In genomic region chr19:42016840-42017239, GRCm38 (mm10) we compare ENCODE assay signal across 11 mouse cellular contexts. TPM values are rescaled to one million over a fixed set of nuclear protein-coding genes. Genes with fewer than 3 reads are reported as not detected.
DNase-seq lines count a peak whose midpoint lies in the region; ATAC-seq lines count a peak whose summit lies in the region.
"Had no signal": no experiment of that assay in that cellular context is flagged by ENCODE, and none has a peak within 500 bp of the region (broad histone marks: within the 10 kb centered on the region; RNA-seq: fewer than 3 reads in every experiment).

No protein-coding gene starts in this region.

- no peak for DNase-seq in forebrain, embryonic 10.5 days (ENCODE audit: extremely low spot score, low spot score)
- DNase-seq in neural tube, embryonic 10.5 days (ENCODE audit: extremely low spot score, low spot score): no peak
- DNase-seq in heart, postnatal 14 days: peak; percentile 52 to 56
- no peak for DNase-seq in embryo, embryonic 10.5 days (ENCODE audit: low spot score)

- H3K27ac ChIP-seq in forebrain, embryonic 10.5 days: peak overlapping the region; percentile 45
- no peak overlapping the region for H3K27ac ChIP-seq in forebrain, embryonic 15.5 days (replicated peaks)
- H3K27ac ChIP-seq in neural tube, embryonic 13.5 days (replicated peaks): peak overlapping the region; percentile 71; the same call in 1 of the 2 replicates
- H3K27ac ChIP-seq in midbrain, embryonic 15.5 days: peak overlapping the region; percentile 13; the same call in 1 of the 2 replicates

- H3K4me1 ChIP-seq in forebrain, embryonic 10.5 days: peaks cover 42% of the 10 kb centered on the region
- H3K4me1 ChIP-seq in forebrain, embryonic 15.5 days: 0 out of 2 replicates have a peak, but pooled peaks cover 9% of the 10 kb centered on the region
- H3K4me1 ChIP-seq in neural tube, embryonic 13.5 days (replicated peaks): peaks cover 16% of the 10 kb centered on the region
- H3K4me1 ChIP-seq in midbrain, embryonic 15.5 days: no peaks in the 10 kb centered on the region

- H3K36me3 ChIP-seq in forebrain, embryonic 10.5 days (replicated peaks): 0 out of 2 replicates have a peak, but pooled peaks cover 4% of the 10 kb centered on the region
- no peaks in the 10 kb centered on the region for H3K36me3 ChIP-seq in forebrain, embryonic 15.5 days
- H3K36me3 ChIP-seq in neural tube, embryonic 13.5 days: no peaks in the 10 kb centered on the region
- H3K36me3 ChIP-seq in midbrain, embryonic 15.5 days (replicated peaks): no peaks in the 10 kb centered on the region

- H3K27me3 ChIP-seq in forebrain, embryonic 10.5 days (ENCODE audit: poor library complexity, severe bottlenecking): no peaks in the 10 kb centered on the region
- no peaks in the 10 kb centered on the region for H3K27me3 ChIP-seq in forebrain, embryonic 15.5 days
- no peaks in the 10 kb centered on the region for H3K27me3 ChIP-seq in neural tube, embryonic 13.5 days
- H3K27me3 ChIP-seq in midbrain, embryonic 15.5 days (replicated peaks): no peaks in the 10 kb centered on the region
- H3K27me3 ChIP-seq: CH12.LX had no signal

- intact Hi-C loops in heart, postnatal 14 days (cut with DNase I): no loop called here

- H3K4me3 ChIP-seq in forebrain, embryonic 10.5 days: no peak overlapping the region
- H3K4me3 ChIP-seq in forebrain, embryonic 15.5 days: no peak overlapping the region
- H3K4me3 ChIP-seq in neural tube, embryonic 13.5 days: no peak overlapping the region
- no peak overlapping the region for H3K4me3 ChIP-seq in midbrain, embryonic 15.5 days

- no peak overlapping the region for H3K4me2 ChIP-seq in forebrain, embryonic 15.5 days (replicated peaks)
- no peak overlapping the region for H3K4me2 ChIP-seq in neural tube, embryonic 13.5 days
- no peak overlapping the region for H3K4me2 ChIP-seq in midbrain, embryonic 15.5 days

- WGBS in forebrain, embryonic 10.5 days: 65% methylated on average over 5 of the region's 5 CpGs
- WGBS in forebrain, embryonic 15.5 days: 50% methylated on average over 5 of the region's 5 CpGs
- 56% methylated on average over 5 of the region's 5 CpGs for WGBS in neural tube, embryonic 13.5 days
- 54% methylated on average over 5 of the region's 5 CpGs for WGBS in midbrain, embryonic 15.5 days

- H3K9ac ChIP-seq in forebrain, embryonic 15.5 days (replicated peaks): no peak overlapping the region
- no peak overlapping the region for H3K9ac ChIP-seq in neural tube, embryonic 13.5 days
- no peak overlapping the region for H3K9ac ChIP-seq in midbrain, embryonic 15.5 days

- H3K9me3 ChIP-seq in forebrain, embryonic 10.5 days: no peaks in the 10 kb centered on the region
- no peaks in the 10 kb centered on the region for H3K9me3 ChIP-seq in forebrain, embryonic 15.5 days
- no peaks in the 10 kb centered on the region for H3K9me3 ChIP-seq in neural tube, embryonic 13.5 days
- no peaks in the 10 kb centered on the region for H3K9me3 ChIP-seq in midbrain, embryonic 15.5 days

- ATAC-seq in forebrain, embryonic 15.5 days (replicated peaks): no peak
- no peak for ATAC-seq in neural tube, embryonic 13.5 days (ENCODE audit: low read depth)
- no peak for ATAC-seq in midbrain, embryonic 15.5 days (replicated peaks)
- ATAC-seq in granulocyte monocyte progenitor cell, adult 5-6 weeks (replicated peaks; ENCODE audit: poor library complexity, severe bottlenecking): no peak

RNA-seq across cellular contexts. Expression of gene Ankrd2, which starts 19.0 kb away (rescaled TPM):
- 0.42 TPM in 1 of 2 replicates, not detected in the other for polyA plus RNA-seq in forebrain, embryonic 10.5 days (2016; fragmentation: Nextera tagmentation; extraction: Ambion mirVana)
- polyA plus RNA-seq in forebrain, embryonic 15.5 days (2015; fragmentation: Nextera tagmentation; extraction: Ambion mirVana): 0.36 and 0.51 TPM in 2 replicates
- polyA plus RNA-seq in neural tube, embryonic 13.5 days (2015; fragmentation: Nextera tagmentation; extraction: Ambion mirVana): 0.53 and 0.73 TPM in 2 replicates
- total RNA-seq in heart, postnatal 14 days (2021): not detected
- 0.56 and 0.83 TPM in 2 replicates for polyA plus RNA-seq in midbrain, embryonic 15.5 days (2015; fragmentation: Nextera tagmentation; extraction: Ambion mirVana)
- total RNA-seq in granulocyte monocyte progenitor cell, adult 5-6 weeks (2014; fragmentation: Nextera tagmentation): not detected in 2 replicates
- not detected in 2 replicates for total RNA-seq in granulocyte monocyte progenitor cell, adult 5-6 weeks (2017)
- total RNA-seq: CH12.LX had no signal
- polyA plus RNA-seq: embryonic facial prominence, embryonic 11.5 days had no signal

RNA-seq across cellular contexts. Expression of gene Hoga1, which starts 28.6 kb away (rescaled TPM):
- 0.95 and 1.3 TPM in 2 replicates for polyA plus RNA-seq in forebrain, embryonic 10.5 days (2016; fragmentation: Nextera tagmentation; extraction: Ambion mirVana)
- 0.96 and 1.2 TPM in 2 replicates for polyA plus RNA-seq in forebrain, embryonic 15.5 days (2015; fragmentation: Nextera tagmentation; extraction: Ambion mirVana)
- 0.93 and 1.6 TPM in 2 replicates for polyA plus RNA-seq in neural tube, embryonic 13.5 days (2015; fragmentation: Nextera tagmentation; extraction: Ambion mirVana)
- 1 to 10 TPM; 1.4 to 2.3 TPM for total RNA-seq in heart, postnatal 14 days (2021)
- 1.1 and 1.3 TPM in 2 replicates for polyA plus RNA-seq in midbrain, embryonic 15.5 days (2015; fragmentation: Nextera tagmentation; extraction: Ambion mirVana)
- not detected in 2 replicates for total RNA-seq in granulocyte monocyte progenitor cell, adult 5-6 weeks (2014; fragmentation: Nextera tagmentation)
- not detected in 2 replicates for total RNA-seq in granulocyte monocyte progenitor cell, adult 5-6 weeks (2017)
- total RNA-seq: CH12.LX had no signal

RNA-seq across cellular contexts. Expression of gene 4933411K16Rik, which starts 35.2 kb away (rescaled TPM):
- not detected in 2 replicates for polyA plus RNA-seq in forebrain, embryonic 10.5 days (2016; fragmentation: Nextera tagmentation; extraction: Ambion mirVana)
- polyA plus RNA-seq in forebrain, embryonic 15.5 days (2015; fragmentation: Nextera tagmentation; extraction: Ambion mirVana): not detected in 2 replicates
- polyA plus RNA-seq in neural tube, embryonic 13.5 days (2015; fragmentation: Nextera tagmentation; extraction: Ambion mirVana): 0.36 TPM in 1 of 2 replicates, not detected in the other
- total RNA-seq in heart, postnatal 14 days (2021): under 1 TPM in 1 of 2 experiments, not detected in 1; 0.32 TPM
- not detected in 2 replicates for polyA plus RNA-seq in midbrain, embryonic 15.5 days (2015; fragmentation: Nextera tagmentation; extraction: Ambion mirVana)
- not detected in 2 replicates for total RNA-seq in granulocyte monocyte progenitor cell, adult 5-6 weeks (2014; fragmentation: Nextera tagmentation)
- total RNA-seq in granulocyte monocyte progenitor cell, adult 5-6 weeks (2017): not detected in 2 replicates
- total RNA-seq: CH12.LX had no signal
- polyA plus RNA-seq: embryonic facial prominence, embryonic 11.5 days; neural tube, embryonic 11.5 days had no signal

RNA-seq across cellular contexts. Expression of gene Ubtd1, which starts 35.3 kb away (rescaled TPM):
- polyA plus RNA-seq in forebrain, embryonic 10.5 days (2016; fragmentation: Nextera tagmentation; extraction: Ambion mirVana): 9.2 and 9.6 TPM in 2 replicates
- 8.7 and 9.9 TPM in 2 replicates for polyA plus RNA-seq in forebrain, embryonic 15.5 days (2015; fragmentation: Nextera tagmentation; extraction: Ambion mirVana)
- polyA plus RNA-seq in neural tube, embryonic 13.5 days (2015; fragmentation: Nextera tagmentation; extraction: Ambion mirVana): 14.9 and 15.6 TPM in 2 replicates
- 10 to 100 TPM; 25.9 to 28.0 TPM for total RNA-seq in heart, postnatal 14 days (2021)
- polyA plus RNA-seq in midbrain, embryonic 15.5 days (2015; fragmentation: Nextera tagmentation; extraction: Ambion mirVana): 10.0 and 13.6 TPM in 2 replicates
- total RNA-seq in granulocyte monocyte progenitor cell, adult 5-6 weeks (2014; fragmentation: Nextera tagmentation): 25.4 and 38.5 TPM in 2 replicates
- 6.4 and 9.5 TPM in 2 replicates for total RNA-seq in granulocyte monocyte progenitor cell, adult 5-6 weeks (2017)

RNA-seq across cellular contexts. Expression of gene Mms19, which starts 35.9 kb away (rescaled TPM):
- polyA plus RNA-seq in forebrain, embryonic 10.5 days (2016; fragmentation: Nextera tagmentation; extraction: Ambion mirVana): 35.3 and 42.3 TPM in 2 replicates
- polyA plus RNA-seq in forebrain, embryonic 15.5 days (2015; fragmentation: Nextera tagmentation; extraction: Ambion mirVana): 34.8 and 36.4 TPM in 2 replicates
- 32.8 and 37.1 TPM in 2 replicates for polyA plus RNA-seq in neural tube, embryonic 13.5 days (2015; fragmentation: Nextera tagmentation; extraction: Ambion mirVana)
- total RNA-seq in heart, postnatal 14 days (2021): 10 to 100 TPM; 16.7 to 21.2 TPM
- polyA plus RNA-seq in midbrain, embryonic 15.5 days (2015; fragmentation: Nextera tagmentation; extraction: Ambion mirVana): 34.9 and 37.5 TPM in 2 replicates
- 56.9 and 59.4 TPM in 2 replicates for total RNA-seq in granulocyte monocyte progenitor cell, adult 5-6 weeks (2014; fragmentation: Nextera tagmentation)
- total RNA-seq in granulocyte monocyte progenitor cell, adult 5-6 weeks (2017): 36.2 and 37.4 TPM in 2 replicates

Comparison
In these comparisons a context has a peak if more than half of its experiments do, and no peak if none do; other contexts are left out.
1. DNase-seq: peak in heart, postnatal 14 days (2 of 2); none in forebrain, embryonic 10.5 days (single experiment), neural tube, embryonic 10.5 days (single experiment) and embryo, embryonic 10.5 days (single experiment).